Mouse (Mus musculus) lung, postnatal 0 days (tissue): ENCODE data around the gene Mrrf.

Experiments used
- CTCF ChIP-seq: IDR thresholded peaks from 2 replicates; pipeline ENCODE4 v1.5.1; 2016; ENCODE audit warnings: antibody characterized with exemption, mild to moderate bottlenecking
- EP300 ChIP-seq: IDR thresholded peaks from 2 replicates; pipeline ENCODE4 v1.6.1; 2016; ENCODE audit warnings: antibody characterized with exemption, mild to moderate bottlenecking, control low read depth

DNA sequence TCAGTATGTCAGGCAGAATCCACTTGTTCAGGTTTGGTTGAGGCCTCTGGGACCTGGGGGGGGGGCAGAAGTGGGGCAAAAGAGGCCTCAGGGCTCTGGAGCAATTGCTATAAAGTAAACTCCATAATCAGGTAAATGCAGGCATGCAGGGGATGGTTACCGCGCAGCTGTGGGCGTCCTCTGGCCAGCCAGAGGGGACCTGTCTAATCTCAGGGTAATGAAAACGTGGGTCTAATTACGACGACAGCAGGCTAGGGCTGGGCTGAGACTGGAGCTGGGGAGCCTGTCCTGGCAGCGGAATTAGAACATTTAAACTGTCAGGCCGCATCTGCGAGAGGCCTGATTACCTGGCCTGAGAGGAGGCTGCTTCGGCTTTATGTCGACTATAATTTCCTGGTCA lies 70.9 kb downstream of the Mrrf start:
- TF ChIP-seq CTCF (no peak), EP300 (no peak)
